Mouse (Mus musculus) 3T3-L1 (cell line): Measurements from ENCODE around the gene Snap91.

ENCODE experiments used
- DNase-seq: peaks from one replicate; pipeline ENCODE4 v3.0.0-alpha.2; 2015; ENCODE audit warnings: low read depth, low spot score

The Snap91 gene

DNA sequence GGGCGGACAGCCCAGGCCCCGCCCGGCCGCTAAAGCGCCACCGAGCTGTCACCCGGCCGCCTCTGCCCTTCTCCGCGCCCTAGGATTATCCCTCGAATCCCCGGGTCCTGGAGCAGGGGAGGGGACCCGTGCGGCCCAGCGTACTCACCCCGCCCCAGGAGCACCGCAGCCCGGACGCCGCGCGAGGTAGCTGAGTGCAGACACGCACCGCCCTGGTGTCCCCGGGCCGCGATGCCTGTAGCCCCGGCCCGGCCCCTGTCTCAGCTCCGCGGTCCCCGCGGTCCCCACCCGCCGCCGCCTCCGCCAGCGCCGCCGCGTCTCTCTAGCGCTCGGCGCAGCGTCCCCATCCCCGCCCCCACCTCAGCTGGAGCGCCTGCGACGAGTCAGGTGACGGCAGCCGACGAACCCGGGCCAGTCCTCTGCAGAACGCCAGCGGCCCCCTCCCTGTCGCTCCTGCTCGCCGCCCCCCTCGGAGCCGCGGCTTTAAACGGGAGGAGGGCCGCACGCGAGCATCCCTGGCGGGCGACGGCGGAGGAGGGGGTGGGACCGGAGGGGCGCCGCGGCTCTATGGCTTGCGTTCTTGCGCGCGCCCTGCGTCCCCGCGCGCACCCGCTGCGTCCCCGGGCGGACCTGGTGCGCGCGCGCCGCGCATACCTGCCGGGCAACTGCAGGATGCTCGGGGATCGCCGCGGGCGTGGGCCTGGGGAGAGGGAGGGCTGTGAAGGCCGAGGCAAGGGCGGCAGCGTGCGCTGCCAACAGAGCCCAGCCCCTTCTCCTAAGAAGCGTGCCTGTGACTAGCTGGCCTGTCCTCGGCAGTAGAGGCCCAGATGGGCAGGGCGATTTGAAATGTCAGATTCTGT lies at the start of gene Snap91:
TSS of gene Snap91 (minus strand) at position 542 of the 860 bp plus-strand sequence.
- DNase-seq, result no peak

DNA sequence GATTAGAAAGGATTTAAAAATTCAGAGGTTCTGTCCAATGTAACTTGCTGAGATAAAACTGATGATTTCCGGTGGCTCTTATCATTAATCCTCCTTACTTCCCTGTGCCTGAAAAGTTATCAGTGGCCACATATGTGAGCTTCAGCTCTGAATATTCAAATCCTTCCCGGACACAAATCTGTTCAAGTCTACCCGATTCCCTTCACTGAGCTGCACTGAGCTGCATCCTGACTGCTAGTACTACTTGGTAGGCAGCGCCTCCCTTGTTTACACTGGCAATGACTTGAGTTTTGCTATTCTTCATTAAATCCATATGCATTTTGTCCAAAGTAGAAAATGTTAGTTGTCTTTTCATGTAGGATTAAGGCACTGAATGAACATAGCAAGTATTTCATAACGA lies 46.1 kb upstream of the Snap91 start:
- DNase-seq, result no peak

GRCm38 (mm10) chr9:86925688-86926087 lies 45.2 kb upstream of the Snap91 start:
- DNase-seq, result no peak

DNA sequence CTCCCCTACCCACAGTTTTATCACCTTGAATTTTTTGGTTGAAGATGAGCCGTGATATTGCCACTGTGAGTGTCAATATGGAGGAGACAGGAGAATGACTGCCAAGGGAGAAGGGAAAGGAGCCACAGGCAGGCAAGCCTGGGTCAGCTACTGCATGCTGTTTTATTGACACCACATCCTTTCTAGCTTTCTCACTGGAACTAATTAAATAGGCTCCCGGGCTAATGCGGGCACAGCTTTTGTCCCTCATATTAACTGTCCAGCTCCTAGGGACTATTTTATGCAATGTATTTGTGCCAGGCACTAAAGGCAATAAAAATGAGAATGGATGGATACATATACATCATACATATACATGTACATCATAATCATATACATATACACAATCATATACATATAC lies 42.0 kb upstream of the Snap91 start:
- no peak for DNase-seq

GRCm38 (mm10) chr9:86916543-86916942 lies 36.1 kb upstream of the Snap91 start:
- no peak for DNase-seq

DNA sequence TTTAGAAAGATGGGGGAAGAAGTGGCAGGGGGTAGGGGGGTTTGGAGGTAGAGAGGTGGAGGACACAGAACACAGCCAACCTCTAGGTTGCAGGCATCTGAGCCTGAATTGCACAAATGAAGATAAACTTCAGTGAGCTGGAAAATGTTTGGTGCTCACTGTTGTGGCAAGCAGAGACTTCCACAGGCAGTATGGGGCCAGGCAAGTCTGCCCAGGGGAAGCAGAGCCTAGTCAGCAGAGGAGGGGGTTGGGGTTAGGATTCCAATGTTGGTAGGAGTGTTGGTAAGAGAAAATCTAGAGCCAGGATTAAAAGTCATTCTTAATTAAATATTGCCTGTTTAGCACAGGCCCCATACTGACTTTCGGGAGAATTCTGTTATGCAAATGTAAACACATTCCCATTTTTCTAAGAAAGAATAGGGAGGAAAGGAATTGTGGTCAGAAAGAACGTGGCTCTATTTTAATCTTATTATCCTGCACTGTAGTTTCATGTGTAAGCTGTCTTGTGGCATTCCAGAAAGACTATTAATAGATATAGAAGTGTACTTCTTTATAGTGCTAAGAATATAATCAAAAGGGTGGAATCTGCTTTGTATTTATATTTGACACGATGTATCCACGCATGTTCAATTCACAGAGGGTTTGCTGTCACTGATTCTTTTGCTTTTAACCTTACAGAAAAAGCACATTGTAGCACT lies 19.2 kb upstream of the Snap91 start:
- no peak for DNase-seq

- no peak for DNase-seq
Observed at GRCm38 (mm10) chr9:86879216-86880112, 990 bp downstream of the Snap91 start.

DNA sequence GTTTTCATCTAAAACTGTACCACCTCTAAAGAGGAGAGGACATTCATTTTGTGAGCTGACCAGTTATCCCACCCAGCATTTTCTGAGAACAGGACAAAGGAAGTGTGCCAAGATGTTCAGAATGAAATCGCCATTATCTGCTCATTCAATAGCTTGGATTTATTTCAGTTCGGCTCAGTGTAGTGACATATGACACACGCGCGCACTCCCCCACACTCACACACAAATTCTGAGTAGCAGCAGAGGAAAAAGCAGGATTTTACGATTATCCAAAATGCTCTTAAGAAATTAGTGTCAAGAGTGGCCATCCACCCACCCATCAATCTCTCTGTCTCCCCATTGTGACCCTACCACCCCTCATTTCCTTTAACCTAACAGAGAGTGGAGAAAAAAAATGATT lies 1.7 kb downstream of the Snap91 start:
- DNase-seq, result no peak

GRCm38 (mm10) chr9:86873681-86874080 lies 6.8 kb downstream of the Snap91 start:
- no peak for DNase-seq

DNA sequence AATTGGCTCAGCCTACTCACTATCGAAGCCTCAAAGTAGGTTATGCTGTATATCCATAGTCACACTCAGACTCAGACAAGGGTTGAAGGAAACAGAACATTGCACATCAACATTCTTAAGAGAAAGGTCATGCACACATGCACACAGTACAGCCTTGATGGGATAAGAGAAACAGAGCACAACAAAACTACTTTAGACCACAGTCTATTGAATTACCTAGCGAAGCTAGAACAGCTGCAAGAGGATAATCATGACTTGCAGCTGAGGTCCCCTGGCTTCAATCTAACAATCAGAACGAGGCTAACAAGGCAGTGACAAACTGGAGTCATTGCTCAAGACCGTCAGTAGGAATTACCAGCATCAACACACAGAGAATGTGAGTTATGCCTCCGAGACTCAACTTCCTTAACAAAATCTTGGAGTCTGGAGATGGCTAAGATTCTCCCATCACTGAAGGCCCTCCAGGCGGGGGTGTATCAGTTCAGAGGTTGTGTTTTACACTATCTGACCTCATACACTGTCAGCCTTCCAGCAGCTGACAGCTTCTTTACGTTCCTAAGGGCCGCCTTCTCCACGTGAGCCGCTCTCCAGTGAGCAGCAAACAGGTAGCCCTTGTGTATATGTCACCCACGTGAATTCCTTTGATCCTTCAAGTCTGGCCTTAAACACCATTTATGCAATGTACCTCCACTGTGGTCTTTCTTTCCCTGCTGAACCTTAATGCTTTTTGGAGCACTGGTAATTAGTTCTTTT lies 10.7 kb downstream of the Snap91 start:
- DNase-seq, result no peak

DNA sequence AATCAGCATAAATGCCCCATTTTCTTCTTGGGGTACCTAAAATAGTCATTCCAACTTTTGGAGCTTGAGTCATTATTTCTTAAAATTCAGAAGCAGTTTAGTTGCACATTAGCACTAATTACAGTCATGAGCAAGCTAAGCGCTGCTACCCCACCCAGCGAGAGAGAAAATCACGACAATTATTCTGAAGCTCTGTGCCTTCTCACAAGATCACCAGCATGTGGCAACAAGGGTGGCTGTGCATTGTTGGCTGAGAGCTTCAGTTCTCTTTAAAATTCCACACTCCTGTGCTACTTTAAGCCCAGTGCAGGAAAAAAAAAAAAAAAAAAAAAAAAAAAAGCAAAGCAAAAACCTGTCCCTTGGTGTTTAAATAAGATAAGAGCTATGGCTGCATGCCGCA lies 22.4 kb downstream of the Snap91 start:
- DNase-seq, result no peak

DNA sequence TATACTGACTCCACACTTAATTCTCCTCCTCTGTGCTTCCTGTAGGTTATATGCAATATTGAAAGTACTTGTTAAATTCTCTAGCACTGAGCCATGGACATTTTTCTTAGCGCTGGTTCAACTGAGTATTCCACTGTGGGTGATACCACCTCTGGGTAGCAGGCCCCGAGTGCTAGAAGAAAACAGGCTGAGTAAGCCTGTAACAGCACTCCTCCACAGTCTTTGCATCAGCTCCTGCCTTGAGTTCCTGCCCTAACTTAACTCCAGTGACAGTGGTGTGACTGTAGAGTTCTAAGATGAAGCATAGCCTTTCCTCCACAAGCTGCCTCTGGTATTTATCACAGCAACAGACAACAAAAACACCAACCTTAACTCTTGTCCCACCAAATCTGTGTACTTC lies 22.8 kb downstream of the Snap91 start:
- no peak for DNase-seq

DNA sequence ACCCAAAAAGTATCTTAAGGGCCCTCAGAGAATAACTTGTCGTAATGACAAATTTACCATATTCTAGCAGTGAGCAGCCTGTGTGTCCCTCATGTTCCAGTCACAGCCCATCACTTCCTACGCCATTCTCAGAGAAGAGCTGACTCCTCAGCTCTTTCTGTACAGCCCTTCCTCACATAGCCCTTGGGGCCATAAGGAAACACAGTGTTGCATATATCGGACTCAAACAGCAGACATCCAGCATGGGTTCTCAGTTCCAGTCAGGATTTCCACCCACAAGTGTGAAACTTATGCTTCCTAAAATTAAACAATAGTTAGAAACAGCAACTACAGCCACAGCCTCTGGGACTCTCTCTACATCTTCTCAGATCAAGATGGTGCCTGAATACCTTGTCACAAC lies 27.6 kb downstream of the Snap91 start:
- DNase-seq, result no peak

DNA sequence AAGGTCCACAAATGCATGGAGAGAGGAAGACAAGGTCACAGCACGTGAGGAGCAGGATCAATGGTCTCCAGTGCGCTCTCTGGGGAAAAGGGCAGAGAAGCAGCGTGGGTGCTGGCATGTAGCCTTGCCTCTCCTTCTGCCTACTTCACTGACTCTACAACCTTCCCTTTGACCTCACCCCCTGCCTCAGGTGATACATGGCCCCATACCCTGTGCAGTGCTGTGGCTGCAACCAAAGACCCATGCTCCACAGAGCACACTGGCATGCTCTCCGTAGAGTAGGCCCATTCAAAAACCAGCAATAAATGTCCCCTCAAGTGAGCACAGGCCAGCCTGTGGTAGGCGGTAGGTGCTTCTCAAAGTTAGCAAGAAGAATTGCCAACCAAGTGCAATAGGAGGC lies 28.8 kb downstream of the Snap91 start:
- DNase-seq, result no peak

GRCm38 (mm10) chr9:86850452-86851207 lies 29.8 kb downstream of the Snap91 start:
- DNase-seq, result no peak

DNA sequence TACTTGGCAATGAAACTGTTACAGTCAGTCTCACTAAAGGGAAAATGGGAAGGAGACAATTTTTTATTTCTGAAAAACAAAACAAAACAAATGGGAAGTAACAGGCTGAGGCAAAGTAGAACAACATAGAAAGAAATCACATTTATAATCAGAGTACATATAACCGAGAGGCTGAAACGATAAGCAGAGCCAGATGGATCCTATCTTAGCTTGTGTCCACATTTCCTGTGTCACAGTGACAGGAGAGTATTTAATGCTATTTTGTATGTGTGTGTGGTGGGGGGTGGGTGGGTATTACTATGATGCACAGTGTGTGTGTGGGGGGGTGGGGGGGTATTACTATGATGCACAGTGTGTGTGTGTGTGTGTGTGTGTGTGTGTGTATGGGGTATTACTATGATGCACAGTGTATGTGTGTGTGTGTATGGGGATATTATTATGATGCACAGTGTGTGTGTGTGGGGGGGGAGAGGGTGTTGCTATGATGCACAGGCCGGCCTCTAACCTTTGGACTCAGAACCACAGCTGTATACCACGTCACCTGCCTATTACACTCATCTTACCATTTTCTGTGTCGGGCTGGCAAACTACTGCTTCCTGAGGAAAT lies 36.6 kb downstream of the Snap91 start:
- no peak for DNase-seq

DNA sequence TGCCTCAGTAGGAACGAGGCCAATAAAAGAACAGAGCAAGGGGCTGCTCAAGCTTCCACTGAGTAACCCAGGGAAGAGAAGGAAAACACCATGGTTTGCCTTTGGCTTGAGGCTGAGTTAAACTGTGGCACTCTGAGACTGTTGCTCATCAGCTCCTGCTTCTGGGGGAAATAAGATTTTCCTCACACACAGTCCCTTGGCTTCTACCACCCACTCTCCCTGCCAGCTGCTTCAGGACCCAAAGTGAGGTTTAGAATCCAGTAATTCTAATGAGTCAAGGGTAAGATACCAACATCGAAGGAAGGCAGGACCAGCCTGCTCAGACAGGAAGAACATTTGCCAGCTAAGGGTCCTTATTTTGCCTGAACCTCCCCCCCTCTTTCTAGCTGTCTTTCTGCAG lies 50.7 kb downstream of the Snap91 start:
- no peak for DNase-seq

DNA sequence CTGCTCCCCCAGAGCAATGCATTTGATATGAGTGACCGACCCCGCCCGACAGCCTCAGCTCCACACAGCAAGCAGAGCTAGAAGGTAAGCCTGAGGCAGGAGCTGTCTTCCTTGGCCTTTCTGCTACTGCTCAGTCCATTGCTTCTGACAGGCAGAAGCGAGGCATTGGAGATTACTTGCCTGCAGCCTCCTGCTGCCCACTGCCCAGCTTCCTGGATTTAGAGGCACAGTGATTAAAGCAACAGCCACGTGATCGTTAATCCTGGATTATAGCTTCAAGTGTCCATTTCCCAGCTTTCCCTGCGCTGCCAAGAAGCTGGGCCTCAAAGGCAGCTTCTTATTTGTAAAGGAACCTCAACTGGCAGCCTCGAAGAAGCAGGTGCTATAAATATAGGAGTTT lies 51.4 kb downstream of the Snap91 start:
- DNase-seq, result no peak

DNA sequence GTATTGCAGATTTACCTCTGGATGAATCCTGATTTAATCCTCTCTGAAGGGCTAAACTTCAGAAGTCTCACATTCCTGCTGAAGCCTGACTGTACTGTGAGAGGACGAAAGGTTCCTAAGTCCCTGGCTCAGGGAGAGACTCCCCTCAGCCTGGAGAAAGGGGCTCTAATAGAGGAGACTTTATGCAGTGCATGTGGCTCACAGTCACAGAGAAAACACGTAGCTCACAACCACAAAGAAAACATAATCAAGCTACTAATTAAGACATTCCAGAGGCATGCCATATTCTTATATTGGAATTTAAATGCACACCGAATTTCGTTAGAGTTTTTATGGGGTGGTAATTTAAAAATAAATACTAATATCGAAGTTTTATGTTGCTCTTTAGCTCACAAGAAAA lies 61.1 kb downstream of the Snap91 start:
- DNase-seq, result no peak

GRCm38 (mm10) chr9:86817673-86818072 lies 62.8 kb downstream of the Snap91 start:
- no peak for DNase-seq
